Mouse (Mus musculus) mesoderm, embryonic 11.5 days (tissue): ENCODE data around the gene Far2.

Experiments used
- DNase-seq: peaks from one replicate; pipeline ENCODE4 v3.0.0-alpha.2; 2012; ENCODE audit warnings: low read depth, low spot score

Gene Far2

DNA sequence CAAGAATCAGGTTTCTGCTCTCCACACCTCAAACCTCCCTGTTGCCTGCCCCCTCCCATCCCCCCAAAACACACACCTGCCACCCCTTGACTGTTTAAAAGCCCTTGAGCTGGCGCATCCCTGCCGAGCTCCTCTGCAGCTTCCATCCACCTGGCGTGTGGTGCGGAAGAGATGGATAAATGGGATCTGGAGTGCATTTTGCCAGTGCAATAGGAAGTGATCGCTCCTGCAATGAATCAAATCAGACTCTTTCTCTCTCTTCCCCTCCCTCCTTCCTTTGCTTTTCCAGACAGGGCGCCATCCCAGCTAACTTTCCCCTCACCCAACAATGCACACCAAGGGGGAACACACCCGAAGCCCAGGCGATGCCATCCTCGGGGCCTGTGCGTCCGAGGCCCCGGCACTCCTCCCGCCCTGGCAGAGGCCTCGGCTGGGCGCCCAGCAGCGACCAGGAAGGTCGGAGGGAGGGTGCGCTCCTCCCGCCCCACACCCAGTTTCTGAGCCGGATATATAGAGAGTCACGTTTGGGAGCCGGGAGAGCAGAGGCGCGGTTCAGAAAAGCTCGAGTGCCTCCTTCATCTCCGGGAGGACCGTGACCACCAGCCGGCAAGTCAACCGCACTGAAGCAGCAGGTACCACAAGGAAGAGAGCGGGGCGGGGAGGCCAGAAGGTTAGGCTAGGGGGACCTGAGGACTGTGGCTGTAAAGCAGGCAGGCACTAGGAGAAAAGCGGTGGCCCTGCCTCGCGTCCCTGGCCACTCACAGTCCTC is at the start of gene Far2:
Gene Far2, plus strand, starts transcription at position 379 of the 769 bp plus-strand sequence.
- DNase-seq = peak; percentile 20

DNA sequence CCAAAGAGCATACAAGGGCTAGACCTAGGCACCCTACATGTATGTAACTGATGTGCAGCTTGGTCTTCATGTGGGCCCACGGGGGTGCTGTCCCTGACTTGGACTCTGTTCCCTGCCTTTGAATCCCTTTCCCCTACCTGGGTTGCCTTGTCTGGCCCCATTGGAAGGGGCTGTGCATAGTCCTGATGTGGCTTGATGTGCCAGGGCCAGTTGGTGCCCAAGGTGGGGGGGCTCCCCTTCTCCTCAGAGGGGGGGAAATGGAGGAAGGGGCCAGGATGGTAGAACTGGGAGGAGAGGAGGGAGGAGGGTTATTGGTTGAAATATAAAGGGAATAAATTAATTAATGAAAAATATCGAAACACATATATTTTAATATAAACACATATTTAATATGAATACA is 46.6 kb upstream of the Far2 start:
- DNase-seq = no peak

DNA sequence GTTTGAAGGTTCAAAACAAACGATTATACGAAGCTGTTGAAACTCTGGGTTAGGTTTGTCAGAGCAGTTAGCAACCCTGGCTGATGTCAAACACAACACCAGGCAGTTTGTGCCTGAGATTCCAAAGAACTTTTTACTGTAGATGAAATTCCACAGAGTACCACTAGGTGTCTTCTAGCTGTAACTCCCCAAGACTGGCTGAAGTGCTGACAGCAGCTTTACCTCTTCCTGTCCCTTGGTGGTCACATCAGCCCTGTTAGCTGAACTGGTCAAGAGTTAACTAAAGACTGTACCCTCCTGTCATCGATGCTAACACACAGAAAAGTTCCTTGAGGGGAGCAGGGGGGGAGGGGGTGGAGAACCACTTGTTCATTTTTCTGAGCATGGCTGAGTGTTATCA is 46.0 kb upstream of the Far2 start:
- DNase-seq = peak; percentile 50

DNA sequence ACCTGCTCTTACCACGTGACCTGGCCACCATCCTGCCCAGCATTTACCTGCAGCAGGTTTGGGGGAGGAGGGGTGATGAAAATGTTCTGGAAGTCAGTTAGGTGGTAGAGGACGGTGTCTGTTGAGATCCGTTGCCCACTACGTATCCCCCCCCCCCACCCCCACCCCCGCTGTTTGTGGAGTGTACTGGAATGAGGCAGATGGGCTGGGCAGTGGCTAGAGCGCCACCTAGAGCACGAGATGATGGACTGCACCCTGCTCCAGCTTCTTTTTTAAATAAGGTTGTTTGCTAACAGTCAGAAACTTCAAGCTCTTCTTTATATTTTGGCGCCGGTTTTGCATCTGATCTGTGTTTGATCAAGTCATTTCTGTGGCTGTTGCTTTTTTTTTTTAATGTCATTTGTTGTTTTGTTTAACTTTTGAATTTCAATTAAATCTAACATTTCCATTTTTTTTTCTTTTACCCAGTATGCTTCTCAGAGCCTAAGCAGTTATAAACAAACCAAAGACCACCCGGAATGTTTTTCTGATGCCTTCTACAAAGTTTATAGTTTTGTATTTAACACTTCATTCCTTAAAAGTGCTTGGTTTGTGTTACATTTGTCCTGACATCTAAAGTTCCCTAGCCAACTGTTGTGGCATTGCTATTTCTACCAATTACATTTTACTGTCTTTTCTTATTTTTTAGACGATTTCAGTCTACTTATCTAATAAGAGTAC is 40.8 kb upstream of the Far2 start:
- DNase-seq = no peak

DNA sequence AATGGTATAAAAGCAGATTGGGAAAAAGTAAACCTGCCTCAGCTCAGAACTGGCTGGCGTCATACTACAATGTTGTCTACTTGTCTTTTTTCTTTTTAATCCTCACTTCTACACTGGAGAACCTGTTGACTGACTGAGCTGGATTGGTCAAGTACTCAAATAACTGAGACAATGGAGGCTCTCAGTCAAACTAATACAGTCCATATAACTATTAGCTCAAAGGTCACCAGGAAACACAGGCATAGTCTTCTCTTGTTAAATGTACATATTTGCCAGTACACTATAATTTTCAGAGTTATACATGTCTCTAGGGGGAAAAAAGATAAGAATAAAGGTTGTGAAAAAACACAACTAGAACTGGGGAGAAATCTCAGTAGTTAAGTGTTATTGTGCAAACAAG is 6.3 kb upstream of the Far2 start:
- DNase-seq = no peak

DNA sequence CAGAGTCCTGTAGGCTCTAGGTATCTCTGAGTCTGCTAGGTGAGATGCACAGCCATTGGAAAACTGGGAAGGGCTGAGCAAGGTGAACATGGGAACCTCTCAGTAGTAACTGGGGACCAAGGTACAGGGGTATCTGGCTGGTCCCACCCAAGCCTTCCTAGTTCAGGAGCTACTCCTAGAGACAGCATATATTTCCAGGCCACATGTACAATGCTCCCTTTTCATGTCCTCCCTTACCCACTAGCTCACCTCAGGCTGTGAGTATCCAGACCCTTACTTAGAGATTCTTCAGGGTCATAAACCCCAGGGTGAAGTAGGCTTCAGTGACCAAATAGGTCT is 560 bp downstream of the Far2 start:
- no peak for DNase-seq

DNA sequence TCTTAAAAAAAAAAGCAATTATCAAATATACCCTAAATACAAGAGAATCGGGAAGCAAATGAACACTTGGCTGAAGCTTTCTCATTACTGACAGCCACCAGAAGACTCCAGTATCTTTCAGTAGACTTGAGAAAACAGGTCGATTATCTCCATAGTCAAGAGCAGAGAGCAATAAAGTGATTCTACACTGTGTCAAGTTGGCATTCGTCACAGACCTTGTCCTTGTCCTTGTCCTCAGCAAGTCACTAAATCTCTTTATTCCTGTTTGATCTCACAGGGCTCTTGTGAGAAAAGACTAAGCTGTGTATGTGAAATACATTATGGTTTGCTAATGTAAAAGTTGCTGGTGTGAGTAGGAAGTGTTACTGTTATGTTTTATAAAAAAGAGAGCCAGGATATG is 16.1 kb downstream of the Far2 start:
- no peak for DNase-seq

DNA sequence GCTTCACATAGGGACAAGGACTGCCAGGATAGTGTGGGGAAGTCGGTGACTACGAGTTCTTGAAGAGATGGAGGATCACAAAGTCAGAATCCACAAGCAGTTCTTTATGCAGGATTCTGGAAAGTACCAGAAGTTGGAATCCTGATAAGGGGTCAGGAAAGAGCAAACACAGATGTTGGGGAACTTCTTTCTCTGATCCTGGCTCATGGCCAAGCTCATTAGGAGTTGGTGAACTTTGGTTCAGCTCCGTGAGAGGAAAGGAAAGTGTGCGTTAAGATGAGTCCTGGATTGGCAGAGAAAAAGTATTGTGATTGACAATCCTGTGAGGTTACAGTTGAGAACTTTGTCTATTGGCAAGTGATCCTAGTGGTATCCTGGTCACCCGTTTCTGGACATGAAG is 19.2 kb downstream of the Far2 start:
- DNase-seq = no peak

DNA sequence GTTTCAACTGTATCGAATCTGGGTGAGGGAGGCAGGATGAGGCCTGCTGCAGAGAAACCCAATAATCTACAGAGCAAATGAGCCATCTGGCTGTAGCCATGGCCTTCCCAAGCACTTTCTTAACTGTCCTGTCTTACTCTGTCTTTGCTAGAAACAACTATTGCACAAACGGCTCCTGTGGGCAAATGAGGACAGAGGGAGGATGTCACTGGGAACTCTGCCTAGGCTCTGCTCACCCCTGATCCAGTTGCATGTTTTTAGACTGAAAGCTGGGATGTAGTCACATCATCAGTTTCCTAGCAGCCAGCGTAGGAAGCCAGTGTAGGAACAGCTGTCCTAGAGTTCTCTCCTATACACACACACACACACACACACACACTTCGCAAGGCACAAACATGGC is 21.7 kb downstream of the Far2 start:
- no peak for DNase-seq

DNA sequence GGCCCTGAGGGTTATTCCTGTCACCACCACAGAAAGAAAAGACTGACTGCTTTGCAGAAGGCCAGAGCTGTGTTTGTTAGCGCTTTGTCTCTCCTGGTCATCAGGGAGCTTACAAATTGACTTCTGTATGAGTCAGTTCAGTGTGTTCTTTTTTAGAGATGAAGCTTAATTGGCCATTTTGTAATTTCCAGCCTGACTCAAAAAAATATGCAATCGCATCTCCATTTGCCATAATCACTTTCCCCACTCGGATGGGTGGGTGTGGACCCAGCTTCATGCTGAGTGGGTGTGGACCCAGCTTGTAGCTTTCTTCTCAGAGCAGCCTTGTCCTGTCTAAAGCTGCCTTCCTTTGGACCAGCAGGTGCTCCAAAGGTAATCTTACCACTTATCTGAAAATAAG is 26.5 kb downstream of the Far2 start:
- no peak for DNase-seq

DNA sequence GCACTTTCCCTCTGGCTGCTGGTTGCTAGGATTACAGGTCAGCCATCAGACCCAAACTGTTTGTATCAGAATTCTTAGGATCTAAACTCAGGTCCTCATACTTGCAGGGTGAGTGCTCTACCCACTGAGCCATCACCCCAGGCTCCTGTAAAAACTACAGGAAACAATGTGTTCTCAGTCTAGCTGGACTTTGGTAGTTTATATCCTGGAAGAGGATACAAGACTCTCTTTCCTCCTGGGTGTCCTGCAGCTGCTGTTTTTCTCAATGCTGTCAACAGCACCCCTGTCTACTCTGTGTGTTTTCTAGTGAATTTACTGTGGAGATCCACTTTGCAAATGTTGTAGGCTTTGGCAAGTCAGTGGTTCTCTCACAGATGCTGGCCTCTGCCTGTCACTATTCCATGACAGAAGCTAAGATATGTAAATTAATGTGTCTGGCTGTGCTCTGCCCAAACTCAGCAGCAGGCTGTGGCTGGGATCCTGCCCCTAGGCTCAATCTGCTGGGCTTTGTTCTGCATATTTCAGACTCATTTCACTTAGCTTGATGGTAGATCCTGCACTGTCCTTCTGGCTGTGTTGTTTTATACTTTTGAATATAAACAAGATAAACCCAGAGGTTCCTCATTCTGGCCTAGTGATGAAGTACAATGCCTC is 27.3 kb downstream of the Far2 start:
- peak; percentile 5 for DNase-seq

DNA sequence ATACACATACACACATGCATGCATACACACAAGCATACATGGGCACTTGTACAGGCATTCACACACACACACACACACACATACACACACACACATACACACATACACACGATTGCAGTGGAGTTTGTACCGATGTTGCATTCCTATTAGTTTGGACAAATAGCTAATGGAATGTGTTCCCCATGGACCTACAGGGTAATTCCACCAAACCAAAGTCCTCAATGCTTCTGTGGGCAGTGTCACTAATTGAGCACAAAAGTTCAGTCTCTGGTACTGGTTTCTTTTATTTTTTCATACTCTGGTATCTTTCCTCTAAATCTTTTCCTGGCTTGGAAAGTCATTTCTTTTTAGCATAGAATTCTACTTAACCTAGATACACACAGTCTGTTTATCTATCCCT is 36.8 kb downstream of the Far2 start:
- DNase-seq = no peak

DNA sequence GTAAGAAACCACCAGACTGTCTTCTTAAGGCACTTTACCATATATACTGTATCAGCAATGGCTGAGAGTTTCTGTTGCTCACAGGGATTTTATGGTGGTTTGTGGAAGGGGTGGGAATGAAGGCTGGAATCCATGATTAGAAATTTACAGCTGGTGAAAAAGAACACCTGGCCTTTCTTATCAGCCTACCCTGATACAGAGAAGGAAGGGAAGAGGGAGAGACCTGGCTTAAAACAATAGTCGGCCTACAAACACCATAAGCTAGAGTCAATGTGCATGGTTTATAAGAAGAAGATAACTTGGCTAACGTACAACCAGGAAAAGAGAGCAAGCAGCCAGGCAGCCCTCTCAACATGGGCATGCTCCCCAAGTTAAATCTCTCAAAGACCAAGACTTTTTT is 37.3 kb downstream of the Far2 start:
- DNase-seq = no peak

DNA sequence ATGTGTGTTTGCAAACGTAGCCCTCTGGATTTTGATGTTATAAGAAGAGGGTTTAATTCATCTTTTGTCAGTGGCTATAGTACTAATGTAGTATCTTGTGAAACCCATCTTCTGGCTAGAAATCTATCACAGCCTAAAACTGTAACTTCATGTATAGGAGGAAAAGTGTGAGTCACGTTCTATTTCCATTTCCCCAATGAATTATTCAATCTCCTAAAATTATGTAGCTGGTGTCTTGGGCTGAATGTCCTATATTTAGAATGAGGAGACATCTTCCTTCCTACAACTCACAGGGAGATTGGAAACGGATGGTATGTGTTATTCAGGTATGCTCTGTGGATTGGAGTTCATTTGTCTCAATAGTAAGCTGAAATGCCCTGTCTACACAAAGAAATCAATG is 50.0 kb downstream of the Far2 start:
- DNase-seq = no peak

DNA sequence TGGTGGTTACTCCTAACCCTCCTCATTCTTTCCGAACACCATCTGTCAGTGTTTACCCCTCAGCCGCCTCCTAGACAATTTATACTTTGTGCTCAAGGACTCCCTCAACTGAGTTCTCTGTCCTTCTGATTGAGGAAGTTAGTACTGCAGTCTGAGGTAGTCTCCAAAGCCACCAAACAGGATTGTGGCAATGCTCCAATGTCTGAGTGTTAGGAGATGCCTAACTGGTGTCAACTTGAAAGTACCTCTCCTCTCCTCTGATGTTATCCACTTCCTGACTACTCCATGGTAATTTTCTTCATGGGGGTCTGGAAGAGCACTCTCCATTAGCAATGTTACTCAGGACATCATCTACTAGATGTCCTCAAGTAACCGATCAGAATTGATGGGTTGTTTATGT is 54.9 kb downstream of the Far2 start:
- DNase-seq = no peak

DNA sequence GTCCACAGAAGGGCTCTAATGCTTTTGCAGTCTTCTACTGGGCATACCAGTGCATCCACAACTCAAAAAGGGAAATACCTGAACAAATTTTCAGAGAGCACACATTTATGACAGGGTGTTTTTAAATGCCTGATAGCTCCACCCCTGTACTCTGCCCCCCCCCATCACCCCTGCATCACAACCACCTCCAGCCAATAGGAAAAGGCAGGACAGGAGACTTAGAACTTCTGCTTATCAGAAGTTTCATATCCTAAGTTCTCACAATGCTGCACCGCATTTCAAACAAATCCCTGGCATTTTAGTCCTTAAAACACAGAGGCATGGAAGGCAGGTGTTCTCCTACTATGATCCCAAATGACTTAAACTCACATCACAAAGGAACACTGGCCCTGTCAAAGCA is 55.4 kb downstream of the Far2 start:
- no peak for DNase-seq

DNA sequence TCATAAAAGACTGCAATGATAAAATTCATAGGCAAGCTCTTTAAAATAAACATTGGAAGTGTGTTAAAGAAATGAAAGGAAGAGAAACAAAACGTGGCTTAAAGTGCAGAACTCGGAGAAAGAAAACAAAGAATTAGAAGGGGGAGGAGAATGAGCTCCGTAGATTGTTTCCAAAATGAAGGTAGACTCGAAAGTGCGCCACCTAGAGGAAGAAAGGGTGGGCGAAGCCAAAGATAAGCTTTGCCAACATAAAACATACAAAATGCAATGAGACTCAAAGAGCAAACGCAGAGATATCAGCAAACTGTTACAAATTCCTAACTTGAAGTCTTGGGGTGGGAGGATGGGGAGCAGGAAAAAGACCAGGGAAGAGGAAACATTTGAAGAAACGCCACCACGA is 57.2 kb downstream of the Far2 start:
- peak; percentile 41 for DNase-seq

DNA sequence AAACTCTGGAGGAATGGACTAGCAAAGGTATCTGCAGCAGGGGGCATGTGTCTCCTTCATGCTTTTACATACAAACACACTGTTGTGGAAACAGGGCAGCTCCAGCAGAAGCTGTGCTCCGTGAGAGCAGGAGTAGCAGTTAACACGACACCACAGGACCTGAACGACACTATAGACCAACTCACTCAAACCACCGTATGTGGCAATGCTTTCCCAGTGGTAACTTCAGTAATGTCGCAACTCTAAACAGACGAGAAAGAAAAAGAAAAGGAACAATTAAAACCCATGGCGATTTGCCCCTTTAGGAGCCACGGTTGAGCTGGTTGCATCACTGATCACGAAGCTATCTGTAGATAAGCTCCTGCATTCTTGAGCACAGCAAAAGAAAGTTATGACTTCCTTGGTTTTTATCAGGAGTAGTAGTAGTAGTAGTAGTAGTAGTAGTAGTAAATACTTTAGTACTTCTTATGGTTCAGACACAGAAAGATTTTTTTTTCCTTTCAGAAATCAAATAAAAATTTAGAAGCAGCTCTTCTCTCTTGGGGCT is 58.7 kb downstream of the Far2 start:
- no peak for DNase-seq

DNA sequence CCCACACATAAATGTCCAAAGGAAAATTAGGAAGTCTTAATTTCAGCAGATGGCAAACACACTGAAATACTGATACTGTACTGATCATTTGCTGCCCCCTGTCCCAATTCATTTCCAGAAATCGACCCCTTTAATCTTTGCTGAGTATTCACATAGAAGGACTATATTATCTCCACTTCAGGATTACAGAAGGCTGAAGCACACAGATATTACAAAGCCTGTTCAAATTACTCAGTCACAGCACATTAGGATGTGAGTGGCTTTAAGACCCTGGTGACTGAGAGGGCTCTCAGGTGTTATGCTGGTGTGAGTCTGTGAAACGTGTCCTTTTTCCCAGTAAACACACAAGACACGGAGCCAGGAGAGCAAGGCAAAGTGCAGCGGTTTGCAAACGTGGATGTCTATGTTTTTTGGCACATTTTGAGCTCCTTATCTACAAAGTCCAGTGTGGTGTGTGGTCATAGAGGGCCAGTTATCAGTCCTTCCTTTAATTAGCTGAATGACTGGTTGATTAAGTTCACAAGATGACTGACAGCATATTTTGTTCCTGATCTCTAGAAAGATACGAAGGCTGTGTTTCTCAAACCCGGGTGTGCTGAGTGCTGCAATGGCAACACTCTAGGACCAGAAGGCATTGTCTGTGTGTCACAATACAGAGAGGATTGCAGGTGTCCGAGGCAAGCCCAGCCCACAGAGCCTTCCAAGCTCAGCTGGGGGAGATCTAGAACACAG is 61.8 kb downstream of the Far2 start:
- DNase-seq = no peak

DNA sequence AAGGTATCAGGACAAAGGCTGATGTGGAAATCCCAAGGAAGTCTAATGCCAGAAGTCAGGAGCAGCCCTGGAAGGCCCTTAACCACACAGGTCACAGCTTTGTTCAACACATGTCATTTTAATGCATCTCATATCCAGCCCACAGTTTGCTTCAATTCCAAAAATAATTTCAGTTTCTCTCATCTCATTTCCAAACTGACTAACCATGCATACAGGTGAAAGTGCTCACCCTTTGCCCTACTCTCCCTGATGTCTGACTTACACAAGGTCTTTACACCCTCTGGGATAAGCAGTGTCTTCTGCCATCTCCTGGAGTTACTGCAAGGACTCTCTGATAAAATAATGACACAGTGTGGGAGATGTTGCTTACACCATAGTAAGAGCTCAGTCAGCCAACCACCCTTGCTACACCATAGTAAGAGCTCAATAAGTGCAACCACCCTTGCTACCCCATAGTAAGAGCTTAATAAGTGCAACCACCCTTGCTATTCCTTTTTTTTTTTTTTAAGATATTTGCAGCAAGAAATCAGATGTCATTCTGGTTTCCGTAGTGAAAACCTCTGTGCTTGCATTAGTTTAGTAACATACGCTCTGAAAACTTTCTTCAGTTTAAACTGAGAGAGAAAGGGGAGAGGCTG is 64.1 kb downstream of the Far2 start:
- no peak for DNase-seq

DNA sequence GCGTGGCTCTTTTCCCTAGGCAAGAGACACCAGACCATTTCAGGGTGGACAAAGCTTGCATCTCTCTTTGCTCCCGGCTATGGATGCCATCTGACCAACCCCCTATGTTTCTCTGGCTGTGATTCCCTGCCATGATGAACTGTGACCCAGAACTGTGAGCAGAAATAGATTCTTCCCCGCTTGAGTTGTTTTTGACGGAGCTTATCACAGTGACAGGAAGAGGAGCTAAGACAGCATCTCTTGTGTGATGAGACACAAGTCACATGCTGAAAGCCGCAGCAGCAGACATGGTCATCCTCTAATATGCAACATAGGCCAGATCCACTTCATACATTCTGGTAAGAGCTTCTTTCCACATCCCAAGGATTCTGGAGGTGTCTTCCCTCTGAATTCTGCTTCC is 69.3 kb downstream of the Far2 start:
- DNase-seq = no peak

DNA sequence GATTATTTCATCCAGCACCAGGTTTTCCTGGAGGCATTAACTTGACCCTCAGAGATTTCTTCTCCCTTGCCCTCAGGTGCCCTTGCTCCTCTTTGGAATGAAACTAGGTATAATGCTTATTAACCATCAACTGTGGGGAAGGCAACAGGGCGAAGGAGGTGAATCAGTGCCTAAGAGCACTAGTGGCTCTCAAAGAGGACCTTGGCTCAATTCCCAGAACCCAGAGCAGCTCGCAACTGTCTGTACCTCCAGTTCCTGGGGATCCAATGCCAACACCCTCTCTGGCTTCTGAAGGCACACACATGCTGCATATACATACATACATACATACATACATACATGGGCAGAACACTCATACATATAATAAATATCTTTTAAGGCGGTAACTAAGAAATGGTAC is 69.8 kb downstream of the Far2 start:
- no peak for DNase-seq
